Mouse (Mus musculus) C2C12 (cell line): ENCODE data around the gene Arpc1a.

Experiments
- CEBPB ChIP-seq: IDR thresholded peaks from one replicate; pipeline ENCODE4 v1.6.1; 2011; ENCODE audit warnings: low read depth, mild to moderate bottlenecking, control low read depth, moderate library complexity
- CTCF ChIP-seq: IDR thresholded peaks from one replicate; pipeline ENCODE4 v1.5.1; 2011; ENCODE audit not compliant: control insufficient read depth, insufficient read depth, insufficient read length
- FOSL1 ChIP-seq: IDR thresholded peaks from one replicate; pipeline ENCODE4 v1.8.0; 2011; ENCODE audit warnings: mild to moderate bottlenecking, low read length; ENCODE audit not compliant: poor library complexity, insufficient read depth, severe bottlenecking
- MAX ChIP-seq: IDR thresholded peaks from one replicate; pipeline ENCODE4 v1.6.1; 2011; ENCODE audit warnings: mild to moderate bottlenecking, control low read depth
- MYOD1 ChIP-seq: IDR thresholded peaks from one replicate; pipeline ENCODE4 v1.6.1; 2011; ENCODE audit warnings: low read depth; ENCODE audit not compliant: control insufficient read depth, insufficient read length
- MYOG ChIP-seq: IDR thresholded peaks from one replicate; pipeline ENCODE4 v1.6.1; 2011; ENCODE audit not compliant: control insufficient read depth, insufficient read length; ENCODE audit errors: extremely low read depth
- USF1 ChIP-seq: IDR thresholded peaks from one replicate; pipeline ENCODE4 v1.6.1; 2011; ENCODE audit warnings: low read depth, mild to moderate bottlenecking, control low read depth, moderate library complexity

- TF ChIP-seq CTCF, result no peak
- no peak for TF ChIP-seq MAX
- TF ChIP-seq MYOG, result no peak
- no peak for TF ChIP-seq MYOD1
- TF ChIP-seq FOSL1, result no peak
- no peak for TF ChIP-seq USF1
- no peak for TF ChIP-seq CEBPB
Observed at GRCm38 (mm10) chr5:145123396-145123795, 39.8 kb downstream of the Arpc1a start.
